Mouse (Mus musculus): ENCODE measurements around the gene St3gal2.
"Not testable (repeated sequence)": the region's sequence is repeated elsewhere in the genome, so short reads cannot be mapped to it uniquely, and the experiment has no call there.

DNA sequence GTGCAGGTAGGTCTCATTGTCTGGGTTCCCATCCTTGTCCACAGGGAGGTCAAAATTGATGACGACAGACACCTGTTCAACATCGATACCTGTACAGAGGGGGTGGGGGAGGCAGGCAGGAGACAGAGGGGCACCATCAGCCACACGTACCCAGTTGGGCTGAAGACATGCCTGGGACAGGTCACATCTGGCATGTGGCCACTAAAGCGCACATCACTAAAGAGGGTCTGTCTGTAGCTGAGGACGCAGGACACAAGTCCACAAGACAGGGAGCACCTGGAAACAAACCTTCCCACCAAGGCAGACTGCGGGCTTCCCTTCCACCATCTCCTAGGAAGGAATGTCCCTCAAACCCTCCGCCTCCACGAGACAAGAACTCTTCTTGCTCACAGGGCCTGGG lies 56.8 kb downstream of the St3gal2 start:
- TF ChIP-seq CTCF, EP300 (IDR thresholded peaks at IDR 0.05; ENCODE audit: low read depth): not testable (repeated sequence)

Measured in liver, embryonic 14.5 days (tissue).